Mouse (Mus musculus): ENCODE data around the gene Rplp2.

Gene Rplp2

DNA sequence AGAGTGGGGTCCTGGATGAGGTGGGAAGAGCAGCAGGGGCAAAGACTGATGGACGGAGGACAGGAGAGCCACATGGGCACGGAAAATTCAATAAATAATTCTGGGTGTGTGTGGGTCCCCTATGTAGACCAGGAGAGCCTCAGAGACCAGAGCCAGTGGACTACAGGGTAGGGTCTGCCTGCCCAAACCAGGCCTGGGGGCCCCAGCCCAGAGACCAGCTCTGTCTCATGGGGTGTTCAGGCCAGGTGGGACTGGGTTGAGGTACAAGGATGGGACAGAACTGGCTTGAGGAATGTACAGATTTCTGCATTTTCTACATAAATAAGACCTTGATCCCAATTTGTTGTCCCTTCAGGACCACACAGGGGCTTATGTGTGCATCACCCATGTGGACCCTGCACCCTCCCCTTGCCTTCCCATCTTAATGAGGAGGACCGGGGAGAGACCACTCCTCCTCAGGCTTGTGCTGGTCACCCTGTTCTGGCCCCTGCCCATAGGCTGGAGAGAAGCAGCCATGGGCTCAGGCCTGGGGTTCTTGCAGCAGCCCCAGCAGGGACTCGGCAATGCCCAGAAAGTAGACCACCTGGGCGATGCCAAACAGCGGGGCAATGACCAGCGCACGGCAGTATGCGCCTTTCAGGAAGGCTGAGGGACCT lies 16.5 kb upstream of the Rplp2 start:
- no peak for DNase-seq (ENCODE audit: low read depth, low spot score)

- no peak for DNase-seq (ENCODE audit: low read depth, low spot score)
Measured at GRCm38 (mm10) chr7:141431434-141432185, 15.6 kb upstream of the Rplp2 start.

DNA sequence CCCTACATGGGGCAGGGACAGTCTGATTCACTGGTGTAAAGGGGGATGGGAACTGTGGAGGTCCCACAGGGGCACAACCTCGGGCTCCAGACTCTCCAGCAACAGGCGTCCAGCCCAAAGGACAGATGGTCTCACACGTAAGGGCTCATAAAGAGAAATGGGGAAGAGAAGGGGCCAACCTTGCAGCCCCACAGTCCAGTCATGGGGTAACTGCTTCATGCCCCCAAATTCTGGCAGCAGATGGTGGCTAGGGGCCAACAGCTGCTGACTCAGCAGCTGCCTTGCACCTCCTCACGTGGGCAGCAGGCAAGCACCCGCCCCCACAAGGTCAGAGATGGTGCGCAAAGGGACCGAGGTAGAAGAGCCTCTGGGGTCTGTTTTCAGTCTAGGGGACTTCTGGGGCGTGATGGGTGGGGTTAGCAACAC lies 15.0 kb upstream of the Rplp2 start:
- DNase-seq (ENCODE audit: low read depth, low spot score): no peak

GRCm38 (mm10) chr7:141432741-141433516 lies 14.2 kb upstream of the Rplp2 start:
- DNase-seq (ENCODE audit: low read depth, low spot score): no peak

GRCm38 (mm10) chr7:141433517-141434400 lies 13.4 kb upstream of the Rplp2 start:
- DNase-seq (ENCODE audit: low read depth, low spot score): no peak

GRCm38 (mm10) chr7:141434464-141434863 lies 12.7 kb upstream of the Rplp2 start:
- no peak for DNase-seq (ENCODE audit: low read depth, low spot score)

DNA sequence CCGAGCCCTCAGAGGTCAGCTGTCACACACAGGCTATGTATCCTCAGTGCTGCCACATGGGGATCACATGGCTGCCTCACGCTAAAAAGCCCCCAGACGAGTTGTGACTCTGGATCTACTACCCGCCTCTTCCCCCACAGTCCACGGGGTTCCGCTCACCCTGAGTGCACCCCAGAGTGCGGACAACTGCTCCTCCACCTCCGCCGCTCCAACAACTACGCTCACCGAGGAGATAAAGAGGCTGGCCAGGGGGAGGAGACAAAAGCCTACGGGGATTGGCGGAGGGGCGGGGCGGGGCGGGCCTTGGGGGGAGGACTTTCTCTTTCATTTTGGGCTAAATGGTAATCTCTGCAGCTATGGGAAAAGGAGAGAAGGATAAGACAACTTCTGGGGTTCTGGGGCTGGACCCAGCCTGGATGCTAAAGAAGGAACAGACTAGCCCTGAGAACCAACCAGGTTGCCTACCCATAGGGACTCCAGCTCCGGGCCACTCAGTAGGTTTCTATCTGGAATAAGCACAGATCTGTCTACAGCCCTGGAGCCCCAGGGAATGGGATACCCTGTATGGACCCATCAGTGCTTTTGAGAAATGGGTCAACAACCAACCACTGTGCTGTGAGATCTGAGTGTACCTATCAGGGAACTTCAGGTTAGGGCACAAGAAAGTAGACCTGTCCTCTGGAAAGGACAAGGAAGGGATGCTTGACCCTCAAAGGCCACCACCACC lies 11.9 kb upstream of the Rplp2 start:
- no peak for DNase-seq (ENCODE audit: low read depth, low spot score)

DNA sequence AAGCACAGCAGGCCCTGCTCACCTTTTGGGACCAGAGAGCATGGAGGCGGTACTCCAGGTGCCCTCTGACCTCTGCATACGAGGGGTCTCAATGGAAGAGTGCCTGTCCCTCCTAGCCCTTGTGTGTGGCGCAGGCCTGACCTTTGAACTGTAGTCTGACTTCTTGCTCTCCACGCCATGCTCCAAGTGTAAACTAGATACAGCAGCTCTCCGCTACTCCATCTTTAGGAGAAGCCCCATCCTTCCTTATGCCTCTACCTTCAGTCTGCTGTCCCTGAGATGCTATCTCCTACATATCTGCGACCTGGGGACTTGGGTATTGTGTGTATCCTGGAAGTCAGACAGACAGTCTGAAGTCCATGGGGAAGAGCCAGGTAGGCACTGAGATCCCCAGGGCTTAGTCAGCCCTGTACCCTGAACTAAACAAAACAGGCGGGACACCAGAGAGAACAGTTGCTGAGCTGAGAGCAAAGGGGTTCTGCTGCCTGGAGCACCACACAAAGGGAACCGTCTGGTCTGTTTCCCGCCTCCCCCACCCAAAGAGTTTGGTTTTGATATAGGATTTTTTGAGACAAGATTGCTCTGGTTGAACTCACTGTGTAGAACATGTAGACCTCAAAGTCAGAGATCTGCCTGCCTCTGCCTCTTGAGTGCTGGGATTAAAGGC lies 11.2 kb upstream of the Rplp2 start:
- DNase-seq (ENCODE audit: low read depth, low spot score): no peak

GRCm38 (mm10) chr7:141436523-141436892 lies 10.7 kb upstream of the Rplp2 start:
- no peak for DNase-seq (ENCODE audit: low read depth, low spot score)

DNA sequence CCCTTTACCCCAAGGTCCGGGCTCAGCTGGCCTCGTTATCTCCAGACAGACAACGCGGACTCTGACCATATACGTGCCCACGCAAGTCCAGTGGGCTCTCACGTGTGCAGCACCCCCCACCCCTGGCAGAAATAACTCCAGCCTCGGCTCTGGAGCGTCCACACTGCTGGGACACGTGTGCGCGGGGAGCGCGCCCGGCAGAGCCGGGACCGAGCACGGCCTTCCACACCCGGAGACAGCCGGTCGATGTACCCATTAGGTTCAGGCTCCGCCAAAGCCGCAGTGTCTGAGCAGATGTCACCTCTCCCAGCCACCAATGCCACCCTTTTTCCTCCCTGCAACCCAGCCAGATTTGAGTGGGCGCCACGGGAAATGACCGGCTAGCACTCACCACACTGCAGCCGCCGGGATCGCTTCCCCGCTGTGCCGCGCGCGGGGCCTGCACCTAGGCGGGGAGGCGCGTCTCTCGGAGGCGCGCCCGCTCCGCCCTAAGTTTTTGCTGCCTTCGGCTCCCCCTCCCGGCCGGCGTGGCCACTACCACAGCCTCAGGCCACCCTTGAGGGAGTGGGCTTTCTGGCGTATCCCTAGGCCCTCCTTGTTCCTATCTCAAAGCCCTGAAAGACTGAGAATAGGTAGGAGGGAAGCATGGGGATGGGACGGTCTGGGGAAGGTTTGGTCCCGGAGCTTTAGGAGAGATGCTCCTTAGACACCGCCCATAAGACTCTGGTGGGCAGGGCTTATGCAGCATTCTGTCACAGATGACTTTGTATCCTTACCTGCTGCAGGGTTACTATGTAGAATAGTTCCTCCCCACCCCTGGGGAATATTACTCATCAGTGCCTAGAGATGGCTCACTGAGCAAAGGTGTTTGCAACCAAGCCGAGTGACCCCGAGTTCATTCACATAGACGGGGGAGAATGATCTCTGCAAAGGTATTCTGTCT lies 9.7 kb upstream of the Rplp2 start, which contains the start of gene Slc25a22:
Gene Slc25a22 (minus strand): TSS at position 715 of the 943 bp plus-strand sequence.
- DNase-seq (ENCODE audit: low read depth, low spot score): no peak

GRCm38 (mm10) chr7:141438201-141438968 lies 8.8 kb upstream of the Rplp2 start:
- DNase-seq (ENCODE audit: low read depth, low spot score): no peak

DNA sequence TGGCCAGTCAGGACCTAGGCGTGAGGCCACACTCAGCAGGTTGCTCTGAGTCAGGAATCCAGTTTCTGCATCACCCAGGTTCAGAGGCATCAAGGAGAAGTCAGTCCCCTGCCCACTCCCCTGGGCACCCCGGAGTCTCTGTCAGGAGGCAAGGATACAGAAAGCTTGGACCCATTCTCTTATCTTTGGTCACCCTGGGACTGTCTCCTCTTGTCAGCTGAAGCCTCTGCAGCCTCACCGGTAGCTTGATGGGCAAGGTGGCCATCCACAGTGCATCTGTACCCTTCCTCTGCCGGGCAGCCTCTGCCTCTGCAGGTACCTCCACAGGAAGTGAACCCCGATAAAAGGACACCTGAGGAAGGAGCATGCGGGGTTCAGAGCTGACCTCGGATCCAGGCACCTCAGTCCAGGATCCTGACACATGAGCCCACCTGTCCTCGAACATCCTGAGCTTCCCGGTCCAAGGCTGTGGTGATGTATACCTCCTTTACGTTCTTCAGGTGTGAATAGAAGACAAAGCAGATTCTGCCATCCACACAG lies 8.0 kb upstream of the Rplp2 start:
- no peak for DNase-seq (ENCODE audit: low read depth, low spot score)

GRCm38 (mm10) chr7:141439811-141440210 lies 7.4 kb upstream of the Rplp2 start:
- DNase-seq (ENCODE audit: low read depth, low spot score): no peak

- no peak for DNase-seq (ENCODE audit: low read depth, low spot score)
Measured at GRCm38 (mm10) chr7:141440613-141441012, 6.6 kb upstream of the Rplp2 start.

DNA sequence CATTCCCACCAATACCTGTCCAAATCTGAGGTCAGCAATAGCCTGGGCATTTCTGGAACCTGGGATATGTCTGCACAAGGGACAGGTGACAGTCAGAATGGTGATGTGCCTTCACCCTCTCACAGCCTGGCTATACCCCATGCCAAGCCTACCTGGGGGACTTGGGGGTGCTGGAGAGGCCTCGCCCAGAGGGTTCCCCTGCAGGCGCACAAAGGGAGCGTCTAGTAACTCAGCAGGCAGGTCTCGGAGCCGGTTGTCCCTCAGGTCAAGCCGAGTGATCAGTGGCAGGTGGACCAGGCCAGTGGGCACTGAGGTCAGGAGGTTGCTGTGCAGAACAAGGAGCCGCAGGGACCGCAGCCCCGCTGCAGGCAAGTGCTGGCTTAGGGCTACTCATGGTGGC lies 5.7 kb upstream of the Rplp2 start:
- no peak for DNase-seq (ENCODE audit: low read depth, low spot score)

- DNase-seq (ENCODE audit: low read depth, low spot score): no peak
Measured at GRCm38 (mm10) chr7:141442199-141442598, 5.0 kb upstream of the Rplp2 start.

GRCm38 (mm10) chr7:141443081-141443821 lies 3.9 kb upstream of the Rplp2 start:
- no peak for DNase-seq (ENCODE audit: low read depth, low spot score)
